Mouse (Mus musculus): ENCODE results near the gene Nip7.

- TF ChIP-seq CTCF (IDR thresholded peaks at IDR 0.05; ENCODE audit: control insufficient read depth, insufficient read depth, insufficient replicate concordance, low read depth, low read length) (no peak), POLR2A (IDR thresholded peaks at IDR 0.05; ENCODE audit: control insufficient read depth, low read depth, low read length) (no peak)
Measured at GRCm38 (mm10) chr8:107012666-107013065, 44.0 kb upstream of the Nip7 start.
